Mouse (Mus musculus): ENCODE measurements around the gene Tmem177.

Tmem177 gene

DNA sequence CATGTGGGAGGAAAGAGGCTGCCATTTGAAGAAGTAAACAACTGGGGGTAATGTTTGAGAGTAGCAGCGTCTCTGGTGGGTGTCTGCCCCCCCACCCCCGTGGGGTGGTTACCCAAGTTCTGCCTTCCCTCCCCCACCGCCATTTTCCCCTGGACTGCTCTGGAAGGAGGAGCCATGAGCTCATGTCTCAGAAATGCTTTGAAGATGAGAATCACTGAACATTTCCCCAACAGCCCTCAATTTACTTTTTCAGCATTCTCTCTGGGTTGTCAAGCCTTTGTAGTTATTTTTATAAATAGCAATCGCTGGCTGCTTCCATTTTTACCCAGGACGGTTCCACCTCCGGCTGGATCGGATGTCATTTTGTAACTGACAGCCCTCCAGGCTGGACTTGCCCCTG lies 26.7 kb downstream of the Tmem177 start:
- DNase-seq, result no peak

- no peak for DNase-seq
These were observed 28.7 kb downstream of the Tmem177 start for GRCm38 (mm10) chr1:119884272-119884671.

DNA sequence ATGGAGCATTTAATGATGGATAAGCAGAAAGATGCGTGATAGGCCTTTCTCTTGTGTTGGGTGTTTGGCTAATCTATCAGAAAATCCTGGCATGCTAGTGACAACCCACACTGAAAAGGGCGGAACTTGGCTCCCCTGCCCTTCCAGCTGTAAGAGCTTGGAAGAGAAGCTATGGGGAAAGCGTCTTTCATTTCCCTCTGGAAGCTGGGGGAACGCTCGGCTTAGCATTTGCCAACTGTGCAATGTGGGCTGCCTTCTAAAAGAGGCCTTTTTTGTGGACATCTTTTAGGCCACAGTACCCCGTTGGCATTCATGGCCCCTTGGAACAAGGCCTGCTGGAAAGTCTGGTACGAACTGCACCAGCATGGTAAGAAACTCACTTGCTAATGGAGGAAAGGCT lies 34.1 kb downstream of the Tmem177 start:
- DNase-seq, result no peak

DNA sequence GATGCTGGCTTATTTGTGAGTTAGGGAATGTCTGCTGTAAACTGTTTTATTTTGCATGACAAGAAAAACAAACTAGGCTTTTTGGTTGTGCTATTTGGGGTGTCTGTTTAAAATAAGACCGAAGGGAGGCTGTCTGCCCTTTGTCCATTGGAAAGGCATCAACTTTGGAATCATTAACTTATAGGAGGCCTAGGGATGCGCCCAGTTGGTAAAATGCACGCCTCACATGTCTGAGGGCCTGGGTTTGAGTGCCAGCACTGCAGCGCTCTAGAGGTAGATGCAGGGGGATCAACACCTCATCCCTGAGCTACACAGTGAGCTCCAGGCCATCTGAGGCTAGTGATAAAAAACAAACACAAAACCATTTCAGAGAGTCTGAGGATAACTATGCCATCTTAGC lies 35.5 kb downstream of the Tmem177 start:
- DNase-seq, result no peak

DNA sequence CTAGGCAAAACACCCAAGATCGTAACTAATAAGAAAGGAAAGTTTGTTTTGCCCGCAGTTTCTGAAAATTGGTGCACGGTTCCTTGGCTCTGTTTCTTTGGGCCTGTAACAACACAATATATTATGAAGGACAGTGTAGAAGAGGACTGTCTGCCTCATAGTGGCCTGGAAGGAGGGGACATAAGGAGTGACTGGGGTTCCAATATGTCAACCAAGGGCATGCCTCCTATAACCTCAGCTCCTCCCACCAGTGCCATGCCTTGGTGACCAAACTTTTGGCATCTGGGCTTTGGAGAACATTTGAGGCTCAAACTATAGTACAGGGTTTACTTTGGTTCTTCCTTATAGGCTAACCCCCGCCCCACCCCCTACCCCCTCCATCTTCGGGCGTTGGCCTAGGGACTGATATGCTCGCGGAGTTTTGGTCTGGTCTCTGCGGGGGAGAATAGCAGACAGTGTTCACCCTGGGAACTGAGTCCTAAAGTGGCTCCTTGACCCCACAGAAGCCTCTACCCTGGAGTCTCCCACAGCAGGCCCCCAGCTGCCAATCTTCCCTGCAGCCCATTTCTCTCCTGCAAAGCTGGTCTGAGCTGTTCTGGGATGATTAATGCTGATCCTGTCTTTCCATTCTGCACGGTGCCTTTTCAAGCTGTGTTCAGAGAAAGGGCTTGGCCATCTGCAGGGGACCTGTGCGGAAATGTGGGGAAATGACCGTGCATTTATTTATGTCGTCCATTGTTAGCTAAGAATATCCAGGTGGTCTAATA lies 44.4 kb downstream of the Tmem177 start:
- DNase-seq, result no peak

- no peak for DNase-seq
These were observed 45.7 kb downstream of the Tmem177 start for GRCm38 (mm10) chr1:119867300-119867699.

GRCm38 (mm10) chr1:119865311-119865710 lies 47.7 kb downstream of the Tmem177 start:
- DNase-seq, result no peak

GRCm38 (mm10) chr1:119863507-119864296 lies 49.3 kb downstream of the Tmem177 start:
- DNase-seq, result no peak

DNA sequence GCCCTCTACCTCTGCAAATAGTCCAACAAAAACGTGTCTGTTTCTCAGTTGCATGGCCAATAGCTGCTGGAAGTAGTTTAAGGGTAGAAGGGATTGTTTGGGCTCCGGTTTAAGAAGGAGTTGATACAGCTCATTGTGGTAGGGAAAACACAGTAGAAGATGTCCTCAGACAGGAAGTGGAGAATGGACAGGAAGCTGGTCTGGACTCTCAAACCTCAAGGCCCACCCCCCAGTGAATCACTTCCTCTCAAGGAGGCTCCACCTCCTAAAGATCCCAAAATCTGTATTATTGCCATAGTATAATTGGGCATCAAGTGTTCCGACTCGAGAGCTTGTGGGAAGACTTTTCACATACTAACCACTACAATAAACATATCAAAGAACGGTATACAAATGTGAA lies 53.4 kb downstream of the Tmem177 start:
- DNase-seq, result no peak
